In genomic region chr7:25644631-25645030, GRCm38 (mm10) we compare ENCODE assay signal across 27 mouse cellular contexts. TPM values are rescaled to one million over a fixed set of nuclear protein-coding genes. Genes with fewer than 3 reads are reported as not detected.
DNase-seq lines count a peak whose midpoint lies in the region; ATAC-seq and TF ChIP-seq lines count a peak whose summit lies in the region.
"Had no signal": no experiment of that assay in that cellular context is flagged by ENCODE, and none has a peak within 500 bp of the region (broad histone marks: within the 10 kb centered on the region; RNA-seq: fewer than 3 reads in every experiment).

No protein-coding gene starts in this region.

- TF ChIP-seq POLR2A in heart, adult 2 months (IDR thresholded peaks at IDR 0.05; ENCODE audit: insufficient read depth, low read depth, low read length): no peak

- no peak for TF ChIP-seq CTCF in heart, adult 2 months (IDR thresholded peaks at IDR 0.05)
- no peak for TF ChIP-seq CTCF in stomach, postnatal 0 days (IDR thresholded peaks at IDR 0.05; ENCODE audit: low read depth)

- H3K27ac ChIP-seq in heart, embryonic 13.5 days (replicated peaks): no peak overlapping the region
- H3K27ac ChIP-seq in heart, adult 2 months: no peak overlapping the region
- no peak overlapping the region for H3K27ac ChIP-seq in stomach, postnatal 0 days (replicated peaks)
- H3K27ac ChIP-seq: forebrain, embryonic 12.5 days; heart, embryonic 15.5 days; hindbrain, embryonic 10.5 days; hindbrain, postnatal 0 days; stomach, embryonic 15.5 days had no signal

- no peaks in the 10 kb centered on the region for H3K9me3 ChIP-seq in heart, embryonic 13.5 days
- no peaks in the 10 kb centered on the region for H3K9me3 ChIP-seq in stomach, postnatal 0 days (ENCODE audit: control insufficient read depth, low read length)
- H3K9me3 ChIP-seq: forebrain, embryonic 12.5 days; heart, embryonic 15.5 days; hindbrain, embryonic 10.5 days; stomach, embryonic 15.5 days had no signal

- intact Hi-C loops in heart, adult 2 months (cut with DNase I): no loop called here

- no peak overlapping the region for H3K4me2 ChIP-seq in heart, embryonic 13.5 days
- H3K4me2 ChIP-seq in stomach, postnatal 0 days (replicated peaks; ENCODE audit: low read depth): no peak overlapping the region
- H3K4me2 ChIP-seq: forebrain, embryonic 12.5 days; heart, embryonic 15.5 days; stomach, embryonic 15.5 days had no signal

- no peaks in the 10 kb centered on the region for H3K27me3 ChIP-seq in heart, embryonic 13.5 days (replicated peaks)
- H3K27me3 ChIP-seq in heart, adult 2 months (ENCODE audit: control insufficient read depth, insufficient read depth, low read length): no peaks in the 10 kb centered on the region
- no peaks in the 10 kb centered on the region for H3K27me3 ChIP-seq in stomach, postnatal 0 days (ENCODE audit: control insufficient read depth, insufficient read depth, low read length)
- H3K27me3 ChIP-seq: forebrain, embryonic 12.5 days; heart, embryonic 15.5 days; Patski; stomach, embryonic 15.5 days had no signal

- no peak for DNase-seq in heart, adult 2 months
- peak; percentile 69 for DNase-seq in testis, postnatal 10 days (ENCODE audit: low spot score)
- no peak for DNase-seq in testis, postnatal 14 days (ENCODE audit: low spot score)
- DNase-seq in fibroblast of lung, adult 2 months (ENCODE audit: low read depth): peak; percentile 27
- no peak for DNase-seq in right cerebral cortex, adult 18-20 months
- no peak for DNase-seq in right cerebral cortex, postnatal 36 days (ENCODE audit: low spot score in 2 of 2)
- DNase-seq in stomach, postnatal 0 days (ENCODE audit: low spot score): no peak
- DNase-seq: adrenal gland, adult 8-10 months; cerebellum, postnatal 36 days; heart, adult 18-20 months; left cerebral cortex, postnatal 4 days; liver; midbrain, embryonic 14.5 days; right cerebral cortex, postnatal 14 days had no signal

- ATAC-seq in heart, embryonic 13.5 days (ENCODE audit: extremely low read depth, insufficient number of reproducible peaks, low FRiP score, low TSS enrichment): no peak
- ATAC-seq in stomach, postnatal 0 days (ENCODE audit: low FRiP score, low TSS enrichment): no peak
- ATAC-seq: hindbrain, postnatal 0 days; intestine, postnatal 0 days; lung, postnatal 0 days; Patski had no signal

- H3K4me3 ChIP-seq in heart, embryonic 13.5 days: no peak overlapping the region
- H3K4me3 ChIP-seq in heart, adult 2 months: no peak overlapping the region
- no peak overlapping the region for H3K4me3 ChIP-seq in stomach, postnatal 0 days (ENCODE audit: low read depth, low read length)
- H3K4me3 ChIP-seq: forebrain, embryonic 12.5 days; heart, embryonic 15.5 days; hindbrain, embryonic 10.5 days; myocyte; stomach, embryonic 15.5 days had no signal

- H3K79me2 ChIP-seq in heart, adult 2 months (replicated peaks; ENCODE audit: control insufficient read depth, insufficient read depth, low read length): 0 out of 2 replicates have a peak, but pooled peaks cover 2% of the 10 kb centered on the region

- H3K36me3 ChIP-seq in heart, embryonic 13.5 days: peaks cover 6% of the 10 kb centered on the region
- H3K36me3 ChIP-seq in heart, adult 2 months (ENCODE audit: control insufficient read depth, insufficient read depth, low read length): no peaks in the 10 kb centered on the region
- no peaks in the 10 kb centered on the region for H3K36me3 ChIP-seq in stomach, postnatal 0 days (ENCODE audit: control insufficient read depth, insufficient read depth, low read length)
- H3K36me3 ChIP-seq: forebrain, embryonic 12.5 days; stomach, embryonic 15.5 days had no signal

- WGBS in heart, embryonic 13.5 days: 62% methylated on average over 4 of the region's 4 CpGs
- 51% methylated on average over 4 of the region's 4 CpGs for WGBS in heart, adult 2 months
- WGBS in stomach, postnatal 0 days: 78% methylated on average over 4 of the region's 4 CpGs

- H3K4me1 ChIP-seq in heart, embryonic 13.5 days: 0 out of 2 replicates have a peak, but pooled peaks cover 12% of the 10 kb centered on the region
- H3K4me1 ChIP-seq in heart, adult 2 months (ENCODE audit: control insufficient read depth, insufficient read depth, low read length): peaks cover 2% of the 10 kb centered on the region
- H3K4me1 ChIP-seq in stomach, postnatal 0 days (replicated peaks; ENCODE audit: control insufficient read depth, insufficient read depth): no peaks in the 10 kb centered on the region
- H3K4me1 ChIP-seq: stomach, embryonic 15.5 days had no signal

- 0 out of 2 replicates have a peak overlapping the region, but pooled peaks have one; percentile 7 for H3K9ac ChIP-seq in heart, embryonic 13.5 days
- H3K9ac ChIP-seq in heart, adult 2 months (ENCODE audit: low read depth, low read length): no peak overlapping the region
- no peak overlapping the region for H3K9ac ChIP-seq in stomach, postnatal 0 days (ENCODE audit: low read length)
- H3K9ac ChIP-seq: forebrain, embryonic 12.5 days; heart, embryonic 15.5 days; stomach, embryonic 15.5 days had no signal

- TF ChIP-seq EP300 in heart, adult 2 months (IDR thresholded peaks at IDR 0.05; ENCODE audit: insufficient read depth, low read depth, low read length): no peak
- no peak for TF ChIP-seq EP300 in stomach, postnatal 0 days (optimal IDR thresholded peaks at IDR 0.05)

RNA-seq across cellular contexts. Expression of gene Bckdha, which starts 14.2 kb away (rescaled TPM):
- 56.3 and 56.9 TPM in 2 replicates for polyA plus RNA-seq in heart, embryonic 13.5 days (2015; fragmentation: Nextera tagmentation; extraction: Ambion mirVana)
- 100 to 1,000 TPM; 225 to 312 TPM for total RNA-seq in heart, adult 2 months (2021)
- polyA plus RNA-seq in heart, adult 2 months (2012; rRNA removed): 490 and 545 TPM in 2 replicates
- polyA plus RNA-seq in stomach, postnatal 0 days (2015; fragmentation: Nextera tagmentation; extraction: Ambion mirVana): 63.8 and 70.3 TPM in 2 replicates

RNA-seq across cellular contexts. Expression of gene Exosc5, which starts 14.3 kb away (rescaled TPM):
- polyA plus RNA-seq in heart, embryonic 13.5 days (2015; fragmentation: Nextera tagmentation; extraction: Ambion mirVana): 40.4 and 42.1 TPM in 2 replicates
- 10 to 100 TPM; 16.6 to 20.5 TPM for total RNA-seq in heart, adult 2 months (2021)
- polyA plus RNA-seq in heart, adult 2 months (2012; rRNA removed): 21.0 and 23.5 TPM in 2 replicates
- 63.8 and 65.1 TPM in 2 replicates for polyA plus RNA-seq in stomach, postnatal 0 days (2015; fragmentation: Nextera tagmentation; extraction: Ambion mirVana)

RNA-seq across cellular contexts. Expression of gene B3gnt8, which starts 18.2 kb away (rescaled TPM):
- 5.7 and 5.8 TPM in 2 replicates for polyA plus RNA-seq in heart, embryonic 13.5 days (2015; fragmentation: Nextera tagmentation; extraction: Ambion mirVana)
- total RNA-seq in heart, adult 2 months (2021): 1 to 10 TPM; 2.3 to 3.8 TPM
- 4.7 and 6.4 TPM in 2 replicates for polyA plus RNA-seq in heart, adult 2 months (2012; rRNA removed)
- polyA plus RNA-seq in stomach, postnatal 0 days (2015; fragmentation: Nextera tagmentation; extraction: Ambion mirVana): 5.8 and 6.5 TPM in 2 replicates

RNA-seq across cellular contexts. Expression of gene Dmac2, which starts 25.4 kb away (rescaled TPM):
- 49.5 and 57.7 TPM in 2 replicates for polyA plus RNA-seq in heart, embryonic 13.5 days (2015; fragmentation: Nextera tagmentation; extraction: Ambion mirVana)
- total RNA-seq in heart, adult 2 months (2021): 10 to 100 TPM; 52.2 to 61.8 TPM
- polyA plus RNA-seq in heart, adult 2 months (2012; rRNA removed): 83.8 and 85.2 TPM in 2 replicates
- 25.4 and 29.2 TPM in 2 replicates for polyA plus RNA-seq in stomach, postnatal 0 days (2015; fragmentation: Nextera tagmentation; extraction: Ambion mirVana)

RNA-seq across cellular contexts. Expression of gene Erich4, which starts 28.9 kb away (rescaled TPM):
- not detected in 2 replicates for polyA plus RNA-seq in heart, embryonic 13.5 days (2015; fragmentation: Nextera tagmentation; extraction: Ambion mirVana)
- under 1 TPM in 1 of 2 experiments, not detected in 1; 0.47 TPM for total RNA-seq in heart, adult 2 months (2021)
- not detected in 2 replicates for polyA plus RNA-seq in heart, adult 2 months (2012; rRNA removed)
- polyA plus RNA-seq in stomach, postnatal 0 days (2015; fragmentation: Nextera tagmentation; extraction: Ambion mirVana): 0.22 TPM in 1 of 2 replicates, not detected in the other
- total RNA-seq: adrenal gland, adult 8-10 months; gastrocnemius, adult 8-10 months; hindbrain, postnatal 0 days; left cerebral cortex, adult 18-20 months; left cerebral cortex, postnatal 4 days; neutrophil, adult 5-6 weeks had no signal
- polyA plus RNA-seq: forebrain, embryonic 12.5 days; heart, embryonic 15.5 days; hindbrain, embryonic 10.5 days; hindbrain, postnatal 0 days; lung, postnatal 0 days; midbrain, embryonic 14.5 days; myocyte; Patski had no signal

Comparison
In these comparisons a context has a peak if more than half of its experiments do, and no peak if none do; other contexts are left out.
1. DNase-seq: peak in testis, postnatal 10 days (single experiment) and fibroblast of lung, adult 2 months (single experiment); none in heart, adult 2 months (0 of 2), testis, postnatal 14 days (single experiment), right cerebral cortex, adult 18-20 months (single experiment), right cerebral cortex, postnatal 36 days (0 of 2) and stomach, postnatal 0 days (single experiment).